Mouse (Mus musculus): Measurements from ENCODE around the gene Igf2bp3.

- TF ChIP-seq CTCF (IDR thresholded peaks at IDR 0.05; ENCODE audit: control insufficient read depth, insufficient read depth, insufficient read length) (no peak), FOSL1 (IDR thresholded peaks at IDR 0.05; ENCODE audit: insufficient read depth, low read length, poor library complexity, severe bottlenecking) (no peak), MAX (IDR thresholded peaks at IDR 0.05) (no peak), USF1 (IDR thresholded peaks at IDR 0.05; ENCODE audit: low read depth) (no peak), MYOD1 (IDR thresholded peaks at IDR 0.05; ENCODE audit: control insufficient read depth, insufficient read length, low read depth) (no peak)
Measured at GRCm38 (mm10) chr6:49048395-49048794, 166.4 kb downstream of the Igf2bp3 start.

Measured in C2C12 (cell line).